Mouse (Mus musculus): ENCODE results near the gene Oas1d. TPM values are rescaled to one million over a fixed set of nuclear protein-coding genes. Genes with fewer than 3 reads are reported as not detected.
"Not testable (repeated sequence)": the region's sequence is repeated elsewhere in the genome, so short reads cannot be mapped to it uniquely, and the experiment has no call there.

Gene Oas1d
- polyA plus RNA-seq, 1 experiment, result 0.18 TPM

DNA sequence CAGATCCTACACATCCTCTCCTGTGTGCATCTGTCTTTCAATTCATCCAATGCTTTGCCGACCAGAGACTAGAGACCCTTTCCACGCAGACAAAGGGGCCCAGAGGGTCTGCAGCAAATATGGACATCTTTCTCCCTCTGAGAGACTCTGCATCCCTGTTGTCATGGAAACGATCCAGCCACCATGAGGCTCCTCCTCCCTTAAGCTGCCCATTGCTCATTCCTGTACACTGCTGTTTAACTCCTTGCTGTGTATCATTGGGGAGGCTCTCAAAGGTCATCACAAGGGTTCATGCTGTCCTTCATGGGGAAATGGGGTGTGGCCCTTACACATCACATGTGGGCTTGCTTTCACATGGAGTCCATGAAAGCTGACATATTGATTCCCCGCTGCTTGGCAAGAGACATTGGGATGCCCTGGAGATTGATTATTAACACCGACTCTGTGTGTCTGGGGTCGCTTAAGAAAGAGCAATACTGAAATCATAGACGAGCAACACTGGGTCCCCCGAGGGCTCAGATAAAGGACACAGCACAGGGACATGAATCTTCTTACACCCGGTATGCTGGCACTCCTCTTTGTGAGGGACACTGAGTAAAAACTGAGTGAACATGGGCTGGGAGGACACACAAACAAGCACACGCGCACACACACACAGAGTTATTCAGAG is 19.0 kb upstream of the Oas1d start:
- Histone ChIP-seq H3K27me3 (ENCODE audit: control insufficient read depth, insufficient read depth, low read length) (no peaks in the 10 kb centered on the region), H3K4me1 (ENCODE audit: control insufficient read depth, insufficient read depth, insufficient read length, low read length) (peaks cover 12% of the 10 kb centered on the region; the same call in 1 of the 2 replicates), H3K4me3 (ENCODE audit: low read depth, low read length) (no peak overlapping the region), H3K36me3 (ENCODE audit: control insufficient read depth, insufficient read depth, low read length) (peaks cover 14% of the 10 kb centered on the region; the same call in 1 of the 2 replicates), H3K27ac (ENCODE audit: insufficient read depth, low read depth, low read length) (no peak overlapping the region)
- WGBS, result 88% methylated on average over 11 of the region's 11 CpGs
- TF ChIP-seq CTCF (IDR thresholded peaks at IDR 0.05; ENCODE audit: extremely low read depth, insufficient read length, insufficient replicate concordance, low read depth, low read length) (no peak), POLR2A (IDR thresholded peaks at IDR 0.05; ENCODE audit: low read depth, low read length) (no peak)

DNA sequence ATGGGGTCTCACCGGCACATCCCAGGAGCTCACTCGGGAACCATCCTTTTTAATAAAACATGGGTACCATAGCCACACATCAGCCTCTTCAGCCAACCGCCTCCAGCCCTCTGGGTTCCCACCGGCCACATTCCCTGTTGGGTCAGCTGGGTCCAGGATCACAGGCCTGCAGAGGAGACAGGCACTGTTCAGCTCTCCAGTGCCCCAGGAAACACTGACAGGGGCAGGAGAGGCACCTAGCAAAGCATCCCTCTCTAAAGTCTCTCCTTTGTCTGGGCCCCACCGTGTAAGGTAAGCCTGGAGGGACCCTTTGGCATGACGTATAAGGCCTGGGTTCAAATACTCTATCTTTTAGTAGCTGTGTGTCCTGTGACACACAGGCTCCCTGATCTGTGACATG is 16.0 kb upstream of the Oas1d start:
- Histone ChIP-seq H3K27me3 (ENCODE audit: control insufficient read depth, insufficient read depth, low read length) (no peaks in the 10 kb centered on the region), H3K4me1 (ENCODE audit: control insufficient read depth, insufficient read depth, insufficient read length, low read length) (no peaks in the 10 kb centered on the region), H3K36me3 (ENCODE audit: control insufficient read depth, insufficient read depth, low read length) (peaks cover 25% of the 10 kb centered on the region), H3K4me3 (ENCODE audit: low read depth, low read length) (no peak overlapping the region), H3K27ac (ENCODE audit: insufficient read depth, low read depth, low read length) (no peak overlapping the region)
- WGBS, result 91% methylated on average over 6 of the region's 6 CpGs
- TF ChIP-seq POLR2A (IDR thresholded peaks at IDR 0.05; ENCODE audit: low read depth, low read length) (no peak), CTCF (IDR thresholded peaks at IDR 0.05; ENCODE audit: extremely low read depth, insufficient read length, insufficient replicate concordance, low read depth, low read length) (no peak)

GRCm38 (mm10) chr5:120898726-120899125 is 15.6 kb upstream of the Oas1d start:
- Histone ChIP-seq H3K27ac (ENCODE audit: insufficient read depth, low read depth, low read length) (no peak overlapping the region), H3K36me3 (ENCODE audit: control insufficient read depth, insufficient read depth, low read length) (peaks cover 25% of the 10 kb centered on the region), H3K4me1 (ENCODE audit: control insufficient read depth, insufficient read depth, insufficient read length, low read length) (no peaks in the 10 kb centered on the region), H3K27me3 (ENCODE audit: control insufficient read depth, insufficient read depth, low read length) (no peaks in the 10 kb centered on the region), H3K4me3 (ENCODE audit: low read depth, low read length) (no peak overlapping the region)
- TF ChIP-seq CTCF (IDR thresholded peaks at IDR 0.05; ENCODE audit: extremely low read depth, insufficient read length, insufficient replicate concordance, low read depth, low read length) (no peak), POLR2A (IDR thresholded peaks at IDR 0.05; ENCODE audit: low read depth, low read length) (no peak)

DNA sequence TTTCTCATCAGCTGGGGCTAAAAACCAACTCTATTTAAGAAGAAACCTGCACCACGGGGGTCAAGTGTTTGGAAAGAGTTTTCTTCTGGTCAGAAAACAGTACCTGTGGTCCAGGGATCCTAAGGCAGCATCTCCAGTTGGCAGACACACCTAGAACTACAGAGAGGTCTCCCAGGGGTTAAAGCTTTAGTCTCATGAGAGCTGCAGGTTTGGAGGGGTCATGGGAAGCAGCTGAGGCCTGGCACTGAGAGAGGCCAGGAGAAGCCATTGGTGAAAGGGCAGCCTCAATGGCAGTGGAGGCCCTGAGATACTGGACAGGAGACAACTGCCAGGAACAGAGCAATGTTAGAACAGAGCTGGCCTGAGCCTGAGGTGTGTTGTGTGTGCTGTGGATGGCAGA is 13.7 kb upstream of the Oas1d start:
- Histone ChIP-seq H3K27me3 (ENCODE audit: control insufficient read depth, insufficient read depth, low read length) (no peaks in the 10 kb centered on the region), H3K27ac (ENCODE audit: insufficient read depth, low read depth, low read length) (no peak overlapping the region), H3K36me3 (ENCODE audit: control insufficient read depth, insufficient read depth, low read length) (peaks cover 22% of the 10 kb centered on the region), H3K4me3 (ENCODE audit: low read depth, low read length) (no peak overlapping the region), H3K4me1 (ENCODE audit: control insufficient read depth, insufficient read depth, insufficient read length, low read length) (no peaks in the 10 kb centered on the region)
- no peak for TF ChIP-seq CTCF (IDR thresholded peaks at IDR 0.05; ENCODE audit: extremely low read depth, insufficient read length, insufficient replicate concordance, low read depth, low read length)
- no peak for TF ChIP-seq POLR2A (IDR thresholded peaks at IDR 0.05; ENCODE audit: low read depth, low read length)
- 63% methylated on average over 1 of the region's 1 CpGs for WGBS

- Histone ChIP-seq H3K27ac (ENCODE audit: insufficient read depth, low read depth, low read length) (no peak overlapping the region), H3K36me3 (ENCODE audit: control insufficient read depth, insufficient read depth, low read length) (peaks cover 22% of the 10 kb centered on the region), H3K4me1 (ENCODE audit: control insufficient read depth, insufficient read depth, insufficient read length, low read length) (no peaks in the 10 kb centered on the region), H3K27me3 (ENCODE audit: control insufficient read depth, insufficient read depth, low read length) (no peaks in the 10 kb centered on the region), H3K4me3 (ENCODE audit: low read depth, low read length) (no peak overlapping the region)
- TF ChIP-seq CTCF (IDR thresholded peaks at IDR 0.05; ENCODE audit: extremely low read depth, insufficient read length, insufficient replicate concordance, low read depth, low read length) (no peak), POLR2A (IDR thresholded peaks at IDR 0.05; ENCODE audit: low read depth, low read length) (no peak)
- 94% methylated on average over 5 of the region's 5 CpGs for WGBS
These were observed 12.3 kb upstream of the Oas1d start for GRCm38 (mm10) chr5:120902056-120902455.

- not testable (repeated sequence) for H3K27me3 ChIP-seq (ENCODE audit: control insufficient read depth, insufficient read depth, low read length); H3K36me3 ChIP-seq (ENCODE audit: control insufficient read depth, insufficient read depth, low read length); H3K4me1 ChIP-seq (ENCODE audit: control insufficient read depth, insufficient read depth, insufficient read length, low read length)
- Histone ChIP-seq H3K27ac (ENCODE audit: insufficient read depth, low read depth, low read length) (peak within 1 kb of the TSS; percentile 39; the same call in 1 of the 2 replicates), H3K4me3 (ENCODE audit: low read depth, low read length) (peak within 1 kb of the TSS; percentile 65)
- WGBS, result 35% methylated on average over 9 of the region's 12 CpGs
These were observed 7.3 kb upstream of the Oas1d start, which contains the start of gene Oas1a for GRCm38 (mm10) chr5:120906791-120907733. Oas1a (minus strand) TSS chr5:120907521.

GRCm38 (mm10) chr5:120908196-120908920 is 6.0 kb upstream of the Oas1d start:
- 68% methylated on average over 7 of the region's 7 CpGs for WGBS
- H3K4me3 ChIP-seq (ENCODE audit: low read depth, low read length), result no peak overlapping the region
- TF ChIP-seq POLR2A (IDR thresholded peaks at IDR 0.05; ENCODE audit: low read depth, low read length) (no peak), CTCF (IDR thresholded peaks at IDR 0.05; ENCODE audit: extremely low read depth, insufficient read length, insufficient replicate concordance, low read depth, low read length) (no peak)
- H3K27ac ChIP-seq (ENCODE audit: insufficient read depth, low read depth, low read length), result no peak overlapping the region
- H3K27me3 ChIP-seq (ENCODE audit: control insufficient read depth, insufficient read depth, low read length), result no peaks in the 10 kb centered on the region
- H3K4me1 ChIP-seq (ENCODE audit: control insufficient read depth, insufficient read depth, insufficient read length, low read length), result no peaks in the 10 kb centered on the region
- no peaks in the 10 kb centered on the region for H3K36me3 ChIP-seq (ENCODE audit: control insufficient read depth, insufficient read depth, low read length)

- H3K4me3 ChIP-seq (ENCODE audit: low read depth, low read length); H3K27me3 ChIP-seq (ENCODE audit: control insufficient read depth, insufficient read depth, low read length); H3K4me1 ChIP-seq (ENCODE audit: control insufficient read depth, insufficient read depth, insufficient read length, low read length); H3K27ac ChIP-seq (ENCODE audit: insufficient read depth, low read depth, low read length); H3K36me3 ChIP-seq (ENCODE audit: control insufficient read depth, insufficient read depth, low read length): not testable (repeated sequence)
- 68% methylated on average over 2 of the region's 2 CpGs for WGBS
These were observed 5.0 kb downstream of the Oas1d start for GRCm38 (mm10) chr5:120919156-120919935.

Data from small intestine, adult 2 months (tissue).